Mouse (Mus musculus) ES-E14 (cell line): ENCODE measurements around the gene Mthfs. TPM values are rescaled to one million over a fixed set of nuclear protein-coding genes. Genes with fewer than 3 reads are reported as not detected.

Experiments used
- DNase-seq: peaks from one replicate; pipeline ENCODE4 v3.0.0-alpha.2; 2013; ENCODE audit warnings: low read depth, low spot score
- H3K27ac ChIP-seq: 2 replicates; pipeline ENCODE4 v1.5.1; 2012; ENCODE audit warnings: low read depth, mild to moderate bottlenecking, low read length, moderate library complexity, mixed read lengths; ENCODE audit not compliant: poor library complexity, insufficient read depth, severe bottlenecking
- H3K36me3 ChIP-seq: 2 replicates; pipeline ENCODE4 v1.6.1; 2012; ENCODE audit warnings: mild to moderate bottlenecking, low read length, moderate library complexity, mixed read lengths; ENCODE audit not compliant: control insufficient read depth, poor library complexity, insufficient read depth, severe bottlenecking
- H3K4me1 ChIP-seq, 2 experiments: fragments of 150-350 bp in 1 of 2; sonication (generic) in 1 of 2; 2 replicates each; pipeline ENCODE4 v1.6.1; 2012; ENCODE audit warnings: low read length in 2 of 2, mild to moderate bottlenecking in 1 of 2, mixed read lengths in 1 of 2; ENCODE audit not compliant: control insufficient read depth in 2 of 2, insufficient read depth in 2 of 2, poor library complexity in 1 of 2
- H3K4me3 ChIP-seq, 2 experiments: fragments of 150-350 bp in 1 of 2; sonication (generic) in 1 of 2; 2 replicates each; pipeline ENCODE4 v1.5.1; 2012; ENCODE audit warnings: low read length in 2 of 2, low read depth in 1 of 2, mild to moderate bottlenecking in 1 of 2, mixed read lengths in 1 of 2; ENCODE audit not compliant: insufficient read depth in 1 of 2, poor library complexity in 1 of 2, severe bottlenecking in 1 of 2
- H3K9ac ChIP-seq: 2 replicates; pipeline ENCODE4 v1.6.1; 2012; ENCODE audit warnings: low read depth, mild to moderate bottlenecking, low read length, mixed read lengths; ENCODE audit not compliant: poor library complexity, insufficient read depth, severe bottlenecking
- H3K9me3 ChIP-seq: fragments of 150-350 bp; sonication (generic); 2 replicates; pipeline ENCODE4 v1.6.1; 2012; ENCODE audit warnings: low read depth, mild to moderate bottlenecking, low read length; ENCODE audit not compliant: control insufficient read depth, insufficient read depth
- CHD2 ChIP-seq: IDR thresholded peaks from 2 replicates; pipeline ENCODE4 v1.6.1; 2014; ENCODE audit warnings: mild to moderate bottlenecking, low read depth, low read length, inconsistent platforms
- HCFC1 ChIP-seq: IDR thresholded peaks from 2 replicates; pipeline ENCODE4 v1.6.1; 2012; ENCODE audit warnings: low read length, inconsistent platforms, borderline replicate concordance; ENCODE audit not compliant: insufficient read depth
- MAFK ChIP-seq: IDR thresholded peaks from 2 replicates; pipeline ENCODE4 v1.6.1; 2014; ENCODE audit warnings: mild to moderate bottlenecking, low read depth, low read length, inconsistent platforms; ENCODE audit not compliant: insufficient read depth
- ZC3H11A ChIP-seq: IDR thresholded peaks from 2 replicates; pipeline ENCODE4 v1.6.1; 2012; ENCODE audit warnings: low read depth, mild to moderate bottlenecking, inconsistent platforms, low read length, borderline replicate concordance
- ZNF384 ChIP-seq: IDR thresholded peaks from 2 replicates; pipeline ENCODE4 v1.6.1; 2012; ENCODE audit warnings: low read depth, low read length, inconsistent platforms
- in situ Hi-C, 2 experiments: fragments of 600-800 bp; cut with MboI; formaldehyde crosslinking; loops; one replicate each; pipeline ENCODE4 v1.15.1; 2025; ENCODE audit warnings: low sequenced_read_pairs in 2 of 2, inconsistent platforms in 1 of 2; ENCODE audit not compliant: unreplicated experiment in 2 of 2
- total RNA-seq: library from RNA; depleted of rRNA; stranded (reverse); fragments of 300-350 nt; gene quantifications from 2 replicates; pipeline ENCODE4 v1.2.3, GENCODE M21; 2012

Mthfs gene
- total RNA-seq, 1 experiment = 11.5 TPM

- Histone ChIP-seq H3K9me3 (no peaks in the 10 kb centered on the region), H3K4me1 (no peaks in the 10 kb centered on the region), H3K4me3 (no peak overlapping the region), H3K36me3 (no peaks in the 10 kb centered on the region), H3K9ac (no peak overlapping the region), H3K27ac (no peak overlapping the region)
- TF ChIP-seq CHD2 = no peak
- TF ChIP-seq HCFC1 = no peak
- no peak for TF ChIP-seq ZC3H11A
- no peak for TF ChIP-seq MAFK
- no peak for DNase-seq
- in situ Hi-C loops = no loop called here
These were observed 98.1 kb downstream of the Mthfs start for GRCm38 (mm10) chr9:89308357-89309194.

- Histone ChIP-seq H3K4me3 (no peak overlapping the region), H3K4me1 (no peaks in the 10 kb centered on the region), H3K9ac (no peak overlapping the region), H3K27ac (no peak overlapping the region), H3K9me3 (no peaks in the 10 kb centered on the region), H3K36me3 (no peaks in the 10 kb centered on the region)
- no peak for DNase-seq
- no peak for TF ChIP-seq MAFK
- no peak for TF ChIP-seq ZC3H11A
- TF ChIP-seq CHD2 = no peak
- TF ChIP-seq ZNF384 = no peak
- TF ChIP-seq HCFC1 = no peak
- in situ Hi-C loops = no loop called here
These were observed 98.7 kb downstream of the Mthfs start for GRCm38 (mm10) chr9:89309195-89309535.

GRCm38 (mm10) chr9:89311649-89312048 lies 101.2 kb downstream of the Mthfs start:
- Histone ChIP-seq H3K9me3 (no peaks in the 10 kb centered on the region), H3K9ac (no peak overlapping the region), H3K36me3 (no peaks in the 10 kb centered on the region), H3K4me3 (no peak overlapping the region), H3K27ac (no peak overlapping the region), H3K4me1 (no peaks in the 10 kb centered on the region)
- TF ChIP-seq CHD2 (no peak), HCFC1 (no peak), ZNF384 (no peak)
- in situ Hi-C loops = no loop called here
- DNase-seq = no peak

GRCm38 (mm10) chr9:89373731-89374130 lies 163.3 kb downstream of the Mthfs start:
- no peak for DNase-seq
- TF ChIP-seq MAFK (no peak), ZNF384 (no peak)
- Histone ChIP-seq H3K36me3 (no peaks in the 10 kb centered on the region), H3K4me1 (no peaks in the 10 kb centered on the region), H3K27ac (no peak overlapping the region), H3K4me3 (no peak overlapping the region), H3K9ac (no peak overlapping the region), H3K9me3 (no peaks in the 10 kb centered on the region)
- in situ Hi-C loops = no loop called here

DNA sequence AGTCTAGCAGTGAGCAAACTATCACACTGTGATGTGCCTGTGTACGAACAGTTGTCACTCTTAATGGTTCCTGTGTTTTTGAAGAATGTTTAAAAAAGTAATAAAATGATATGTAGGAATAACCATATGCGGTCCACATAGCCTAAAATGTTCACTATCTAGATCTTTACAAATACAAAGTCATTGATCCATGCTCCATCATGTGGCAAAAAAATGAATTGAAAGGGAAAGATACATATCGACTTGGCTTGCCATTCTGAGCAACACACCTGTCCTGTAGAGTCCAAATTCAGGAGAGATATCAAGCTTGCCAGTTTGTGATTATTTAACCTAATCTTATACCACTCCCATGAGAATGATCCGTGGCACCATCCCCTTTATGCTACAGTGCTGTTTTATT lies 164.2 kb downstream of the Mthfs start:
- H3K9ac ChIP-seq = no peak overlapping the region
- no peaks in the 10 kb centered on the region for H3K4me1 ChIP-seq
- no peaks in the 10 kb centered on the region for H3K9me3 ChIP-seq
- TF ChIP-seq ZC3H11A (no peak), MAFK (no peak), CHD2 (no peak), ZNF384 (no peak), HCFC1 (no peak)
- in situ Hi-C loops = no loop called here
- H3K4me3 ChIP-seq = no peak overlapping the region
- H3K27ac ChIP-seq = no peak overlapping the region
- no peak for DNase-seq
- no peaks in the 10 kb centered on the region for H3K36me3 ChIP-seq
